Mouse (Mus musculus): ENCODE measurements around the gene Olfr516.

The Olfr516 gene

DNA sequence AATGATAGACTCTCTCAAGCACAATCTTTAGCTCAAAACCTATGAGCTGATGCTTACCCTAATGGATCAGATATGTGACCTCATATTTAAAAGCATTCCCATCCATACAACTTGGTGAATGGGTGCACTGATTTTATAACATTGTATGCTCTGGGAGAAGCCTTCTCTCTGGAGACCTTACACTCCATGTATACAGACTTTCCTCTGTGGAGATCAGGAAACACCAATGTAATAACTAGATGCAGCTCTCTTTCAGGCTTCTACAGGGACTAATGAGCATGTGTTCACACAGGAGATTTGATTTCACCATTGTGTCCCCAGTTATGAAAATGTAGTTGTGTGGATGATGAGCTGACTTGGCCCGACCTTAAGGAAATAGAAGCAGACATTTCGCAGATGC lies at the start of gene Olfr516:
TSS of gene Olfr516 (minus strand) at position 101 of the 400 bp plus-strand sequence.
- DNase-seq (ENCODE audit: low read depth, low spot score), result no peak

GRCm38 (mm10) chr7:108894320-108894719 lies 44.0 kb upstream of the Olfr516 start, which contains the start of gene Olfr519:
Olfr519 (minus strand) TSS chr7:108894420.
- DNase-seq (ENCODE audit: low read depth, low spot score), result no peak

GRCm38 (mm10) chr7:108884906-108885305 lies 34.6 kb upstream of the Olfr516 start, which contains the start of gene Olfr518:
Olfr518 (minus strand) TSS chr7:108885006.
- no peak for DNase-seq (ENCODE audit: low read depth, low spot score)

DNA sequence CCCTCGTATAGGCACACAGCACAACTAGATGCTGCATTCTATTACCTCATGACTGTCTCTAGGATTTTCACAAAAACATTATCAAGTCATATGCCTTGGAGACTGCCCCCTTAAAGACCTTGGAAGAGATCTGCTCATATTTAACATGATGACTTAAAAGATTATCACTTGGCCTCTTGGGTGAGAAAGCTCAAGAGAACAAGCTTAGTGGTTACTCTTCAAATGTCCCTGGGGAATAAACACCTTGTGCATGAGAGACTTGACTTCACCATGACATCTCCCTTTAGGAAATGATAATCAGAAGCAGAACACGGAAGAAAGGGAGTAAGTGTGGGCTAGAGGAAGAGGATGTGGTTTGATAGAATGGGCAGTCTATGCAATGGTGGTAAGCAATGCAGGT lies 21.9 kb upstream of the Olfr516 start, which contains the start of gene Olfr517:
TSS of gene Olfr517 (minus strand) at position 101 of the 400 bp plus-strand sequence.
- no peak for DNase-seq (ENCODE audit: low read depth, low spot score)

GRCm38 (mm10) chr7:108825897-108826296 lies 24.4 kb downstream of the Olfr516 start, which contains the start of gene Olfr514:
Olfr514 (minus strand) TSS chr7:108825997.
- DNase-seq (ENCODE audit: low read depth, low spot score), result no peak

DNA sequence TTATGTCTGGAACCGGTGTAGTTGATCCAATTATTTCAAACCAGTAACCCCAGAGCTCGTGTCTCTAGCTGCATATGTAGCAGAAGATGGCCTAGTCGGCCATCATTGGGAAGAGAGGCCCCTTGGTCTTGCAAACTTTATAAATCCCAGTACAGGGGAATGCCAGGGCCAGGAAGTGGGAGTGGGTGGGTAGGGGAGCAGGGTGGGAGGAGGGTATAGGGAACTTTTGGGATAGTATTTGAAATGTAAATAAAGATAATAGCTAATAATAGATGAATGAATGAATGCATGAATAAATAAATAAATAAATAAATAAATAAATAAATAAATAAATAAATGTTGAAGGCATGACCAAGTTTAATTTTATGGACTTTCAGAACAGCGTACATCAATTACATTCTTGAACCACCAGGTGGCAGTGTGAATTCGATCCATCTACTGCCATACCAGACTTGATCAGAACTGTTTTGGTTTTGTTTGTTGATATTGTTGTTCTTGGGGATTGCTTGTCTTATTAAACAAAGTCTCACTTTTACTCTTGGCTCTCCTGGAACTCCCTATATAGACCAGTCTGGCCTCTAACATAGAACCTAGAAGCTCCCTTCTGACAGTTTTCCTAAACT lies 35.6 kb downstream of the Olfr516 start:
- peak; percentile 45 for DNase-seq (ENCODE audit: low read depth, low spot score)

GRCm38 (mm10) chr7:108797205-108797933 lies 53.0 kb downstream of the Olfr516 start:
- DNase-seq (ENCODE audit: low read depth, low spot score), result no peak
